ENCODE assay signal across 31 mouse cellular contexts in the genomic region with DNA sequence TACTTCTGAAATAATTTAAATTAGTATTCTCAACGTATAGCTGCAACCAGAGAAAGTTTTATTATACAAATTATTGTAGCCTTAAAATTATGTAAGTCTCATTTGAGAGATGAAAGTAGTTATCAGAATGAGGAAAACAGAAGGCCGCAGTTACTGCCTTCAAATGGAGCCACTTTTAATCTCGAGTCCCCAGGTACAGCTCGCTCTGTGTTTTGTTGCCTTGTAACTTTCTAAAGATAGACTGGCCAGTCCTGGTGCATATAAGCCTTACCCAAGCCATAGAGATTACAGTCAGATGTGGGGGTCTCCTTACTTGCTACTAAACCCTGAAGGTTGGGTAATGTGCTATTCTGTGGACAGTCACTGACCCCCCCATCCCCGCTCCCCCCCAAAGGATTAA.
"Had no signal": no experiment of that assay in that cellular context is flagged by ENCODE, and none has a peak within 500 bp of the region (broad histone marks: within the 10 kb centered on the region; RNA-seq: fewer than 3 reads in every experiment).

No protein-coding gene starts in this region.

- H3K4me1 ChIP-seq: limb, embryonic 10.5 days; limb, embryonic 15.5 days; lung, embryonic 15.5 days; midbrain, embryonic 13.5 days; midbrain, embryonic 15.5 days; neural tube, embryonic 12.5 days had no signal

- H3K36me3 ChIP-seq: limb, embryonic 10.5 days; limb, embryonic 12.5 days; liver, embryonic 13.5 days; liver, embryonic 15.5 days; midbrain, embryonic 13.5 days; midbrain, embryonic 15.5 days had no signal

- H3K4me3 ChIP-seq: left cerebral cortex, adult 2 months; limb, embryonic 10.5 days; limb, embryonic 12.5 days; limb, embryonic 13.5 days; limb, embryonic 15.5 days; liver, embryonic 13.5 days; liver, embryonic 15.5 days; lung, embryonic 15.5 days; megakaryocyte, embryonic 14.5 days; midbrain, embryonic 10.5 days; midbrain, embryonic 12.5 days; midbrain, embryonic 13.5 days; midbrain, embryonic 15.5 days; myocyte; neural tube, embryonic 12.5 days had no signal

- H3K27ac ChIP-seq: left cerebral cortex, adult 2 months; limb, embryonic 10.5 days; limb, embryonic 12.5 days; limb, embryonic 13.5 days; limb, embryonic 15.5 days; liver, embryonic 13.5 days; liver, embryonic 14.5 days; liver, embryonic 15.5 days; lung, embryonic 15.5 days; macrophage; midbrain, embryonic 10.5 days; midbrain, embryonic 12.5 days; midbrain, embryonic 13.5 days; midbrain, embryonic 15.5 days; neural tube, embryonic 12.5 days had no signal

- ATAC-seq: lung, postnatal 0 days; midbrain, embryonic 13.5 days; midbrain, embryonic 15.5 days; midbrain, embryonic 16.5 days had no signal

- H3K4me2 ChIP-seq: limb, embryonic 12.5 days; limb, embryonic 13.5 days; limb, embryonic 15.5 days; liver, embryonic 13.5 days; liver, embryonic 15.5 days; lung, embryonic 14.5 days; lung, embryonic 15.5 days; midbrain, embryonic 11.5 days; midbrain, embryonic 12.5 days; midbrain, embryonic 13.5 days; midbrain, embryonic 15.5 days; neural tube, embryonic 12.5 days had no signal

- H3K9ac ChIP-seq: limb, embryonic 12.5 days; limb, embryonic 13.5 days; limb, embryonic 15.5 days; liver, embryonic 13.5 days; liver, embryonic 14.5 days; liver, embryonic 15.5 days; liver, postnatal 0 days; lung, embryonic 14.5 days; lung, embryonic 15.5 days; midbrain, embryonic 12.5 days; midbrain, embryonic 13.5 days; midbrain, embryonic 15.5 days; neural tube, embryonic 12.5 days had no signal

- H3K9me3 ChIP-seq: limb, embryonic 10.5 days; limb, embryonic 12.5 days; limb, embryonic 13.5 days; limb, embryonic 15.5 days; liver, embryonic 13.5 days; liver, embryonic 15.5 days; lung, embryonic 15.5 days; megakaryocyte, embryonic 14.5 days; midbrain, embryonic 10.5 days; midbrain, embryonic 12.5 days; midbrain, embryonic 13.5 days; midbrain, embryonic 15.5 days; neural tube, embryonic 12.5 days had no signal

- DNase-seq: left cerebral cortex, postnatal 4 days; liver; liver, embryonic 13.5 days; liver, postnatal 0 days; lung, adult 18-20 months; lung, adult 2 months; lung, embryonic 14.5 days; lung, postnatal 10 days; lung, postnatal 14 days; lung, postnatal 36 days; lung, postnatal 4 days; midbrain, embryonic 14.5 days had no signal

- H3K27me3 ChIP-seq: limb, embryonic 12.5 days; limb, embryonic 13.5 days; limb, embryonic 15.5 days; liver, embryonic 13.5 days; liver, embryonic 15.5 days; lung, embryonic 15.5 days; midbrain, embryonic 12.5 days; midbrain, embryonic 13.5 days; midbrain, embryonic 15.5 days; neural tube, embryonic 12.5 days had no signal
